Mouse (Mus musculus): ENCODE measurements around the gene Ano2. TPM values are rescaled to one million over a fixed set of nuclear protein-coding genes. Genes with fewer than 3 reads are reported as not detected.
A peak's percentile ranks its signal among the peaks of the same experiment; 100 is the strongest.

Gene Ano2
- polyA plus RNA-seq, 1 experiment from 2014 or later, result 1.3 TPM

GRCm38 (mm10) chr6:126003002-126003742 lies 313.0 kb downstream of the Ano2 start:
- Histone ChIP-seq H3K4me1 (ENCODE audit: control insufficient read depth, insufficient read depth, low read length) (peaks cover 17% of the 10 kb centered on the region), H3K9me3 (ENCODE audit: control insufficient read depth, low read length) (no peaks in the 10 kb centered on the region), H3K27me3 (replicated peaks; ENCODE audit: control insufficient read depth, insufficient read depth, low read length) (no peaks in the 10 kb centered on the region), H3K9ac (ENCODE audit: low read depth, low read length) (no peak overlapping the region), H3K36me3 (ENCODE audit: control insufficient read depth, insufficient read depth, low read length) (no peaks in the 10 kb centered on the region), H3K27ac (ENCODE audit: low read length) (peak overlapping the region; percentile 73), H3K4me2 (ENCODE audit: low read depth, low read length) (no peak overlapping the region), H3K4me3 (ENCODE audit: low read length) (no peak overlapping the region)
- 13% methylated on average over 4 of the region's 4 CpGs for WGBS
- peak; percentile 79 for ATAC-seq

- Histone ChIP-seq H3K4me2 (ENCODE audit: low read depth, low read length) (no peak overlapping the region), H3K36me3 (ENCODE audit: control insufficient read depth, insufficient read depth, low read length) (no peaks in the 10 kb centered on the region), H3K9me3 (ENCODE audit: control insufficient read depth, low read length) (no peaks in the 10 kb centered on the region), H3K9ac (ENCODE audit: low read depth, low read length) (no peak overlapping the region), H3K4me1 (ENCODE audit: control insufficient read depth, insufficient read depth, low read length) (peaks cover 21% of the 10 kb centered on the region), H3K27me3 (replicated peaks; ENCODE audit: control insufficient read depth, insufficient read depth, low read length) (no peaks in the 10 kb centered on the region), H3K4me3 (ENCODE audit: low read length) (no peak overlapping the region), H3K27ac (ENCODE audit: low read length) (no peak overlapping the region)
- ATAC-seq, result no peak
- WGBS, result 82% methylated on average over 6 of the region's 6 CpGs
Observed at GRCm38 (mm10) chr6:126006647-126007046, 316.4 kb downstream of the Ano2 start.

GRCm38 (mm10) chr6:126009083-126009482 lies 318.9 kb downstream of the Ano2 start:
- WGBS, result 24% methylated on average over 3 of the region's 3 CpGs
- no peak for ATAC-seq
- Histone ChIP-seq H3K27me3 (replicated peaks; ENCODE audit: control insufficient read depth, insufficient read depth, low read length) (no peaks in the 10 kb centered on the region), H3K36me3 (ENCODE audit: control insufficient read depth, insufficient read depth, low read length) (no peaks in the 10 kb centered on the region), H3K4me2 (ENCODE audit: low read depth, low read length) (no peak overlapping the region), H3K27ac (ENCODE audit: low read length) (no peak overlapping the region; the same call in 1 of the 2 replicates), H3K9ac (ENCODE audit: low read depth, low read length) (no peak overlapping the region), H3K4me1 (ENCODE audit: control insufficient read depth, insufficient read depth, low read length) (peaks cover 4% of the 10 kb centered on the region; the same call in 1 of the 2 replicates), H3K9me3 (ENCODE audit: control insufficient read depth, low read length) (no peaks in the 10 kb centered on the region), H3K4me3 (ENCODE audit: low read length) (no peak overlapping the region)

GRCm38 (mm10) chr6:126016991-126017390 lies 326.8 kb downstream of the Ano2 start:
- 79% methylated on average over 2 of the region's 2 CpGs for WGBS
- no peaks in the 10 kb centered on the region for H3K36me3 ChIP-seq (ENCODE audit: control insufficient read depth, insufficient read depth, low read length)
- no peaks in the 10 kb centered on the region for H3K4me1 ChIP-seq (ENCODE audit: control insufficient read depth, insufficient read depth, low read length)
- no peak overlapping the region for H3K9ac ChIP-seq (ENCODE audit: low read depth, low read length)
- H3K4me3 ChIP-seq (ENCODE audit: low read length), result no peak overlapping the region
- no peak for ATAC-seq
- no peaks in the 10 kb centered on the region for H3K9me3 ChIP-seq (ENCODE audit: control insufficient read depth, low read length)
- H3K4me2 ChIP-seq (ENCODE audit: low read depth, low read length), result no peak overlapping the region
- H3K27ac ChIP-seq (ENCODE audit: low read length), result no peak overlapping the region
- no peaks in the 10 kb centered on the region for H3K27me3 ChIP-seq (replicated peaks; ENCODE audit: control insufficient read depth, insufficient read depth, low read length)

- Histone ChIP-seq H3K36me3 (ENCODE audit: control insufficient read depth, insufficient read depth, low read length) (no peaks in the 10 kb centered on the region), H3K27me3 (replicated peaks; ENCODE audit: control insufficient read depth, insufficient read depth, low read length) (no peaks in the 10 kb centered on the region), H3K4me3 (ENCODE audit: low read length) (no peak overlapping the region), H3K9ac (ENCODE audit: low read depth, low read length) (no peak overlapping the region), H3K4me1 (ENCODE audit: control insufficient read depth, insufficient read depth, low read length) (no peaks in the 10 kb centered on the region), H3K9me3 (ENCODE audit: control insufficient read depth, low read length) (no peaks in the 10 kb centered on the region), H3K27ac (ENCODE audit: low read length) (no peak overlapping the region), H3K4me2 (ENCODE audit: low read depth, low read length) (no peak overlapping the region)
- ATAC-seq, result no peak
- WGBS, result 54% methylated on average over 1 of the region's 1 CpGs
Observed at GRCm38 (mm10) chr6:126018411-126018810, 328.2 kb downstream of the Ano2 start.

- Histone ChIP-seq H3K4me1 (ENCODE audit: control insufficient read depth, insufficient read depth, low read length) (peaks cover 4% of the 10 kb centered on the region; the same call in 1 of the 2 replicates), H3K4me3 (ENCODE audit: low read length) (no peak overlapping the region), H3K36me3 (ENCODE audit: control insufficient read depth, insufficient read depth, low read length) (no peaks in the 10 kb centered on the region), H3K9me3 (ENCODE audit: control insufficient read depth, low read length) (no peaks in the 10 kb centered on the region), H3K9ac (ENCODE audit: low read depth, low read length) (no peak overlapping the region), H3K27ac (ENCODE audit: low read length) (no peak overlapping the region), H3K27me3 (replicated peaks; ENCODE audit: control insufficient read depth, insufficient read depth, low read length) (no peaks in the 10 kb centered on the region), H3K4me2 (ENCODE audit: low read depth, low read length) (no peak overlapping the region)
- ATAC-seq, result peak; percentile 38; the same call in 1 of the 2 replicates
- 46% methylated on average over 8 of the region's 8 CpGs for WGBS
Observed at GRCm38 (mm10) chr6:126033693-126034402, 343.6 kb downstream of the Ano2 start.

GRCm38 (mm10) chr6:126034403-126034724 lies 344.1 kb downstream of the Ano2 start:
- no peaks in the 10 kb centered on the region for H3K36me3 ChIP-seq (ENCODE audit: control insufficient read depth, insufficient read depth, low read length)
- ATAC-seq, result peak; percentile 55; the same call in 1 of the 2 replicates
- peaks cover 4% of the 10 kb centered on the region; the same call in 1 of the 2 replicates for H3K4me1 ChIP-seq (ENCODE audit: control insufficient read depth, insufficient read depth, low read length)
- no peak overlapping the region for H3K4me2 ChIP-seq (ENCODE audit: low read depth, low read length)
- no peak overlapping the region for H3K4me3 ChIP-seq (ENCODE audit: low read length)
- no peaks in the 10 kb centered on the region for H3K9me3 ChIP-seq (ENCODE audit: control insufficient read depth, low read length)
- WGBS, result 21% methylated on average over 2 of the region's 2 CpGs
- peak overlapping the region; percentile 28 for H3K27ac ChIP-seq (ENCODE audit: low read length)
- no peak overlapping the region for H3K9ac ChIP-seq (ENCODE audit: low read depth, low read length)
- H3K27me3 ChIP-seq (replicated peaks; ENCODE audit: control insufficient read depth, insufficient read depth, low read length), result no peaks in the 10 kb centered on the region

GRCm38 (mm10) chr6:126034728-126035127 lies 344.5 kb downstream of the Ano2 start:
- no peak overlapping the region for H3K4me3 ChIP-seq (ENCODE audit: low read length)
- H3K27ac ChIP-seq (ENCODE audit: low read length), result peak overlapping the region; percentile 28
- no peak overlapping the region for H3K9ac ChIP-seq (ENCODE audit: low read depth, low read length)
- H3K36me3 ChIP-seq (ENCODE audit: control insufficient read depth, insufficient read depth, low read length), result no peaks in the 10 kb centered on the region
- H3K4me1 ChIP-seq (ENCODE audit: control insufficient read depth, insufficient read depth, low read length), result peaks cover 4% of the 10 kb centered on the region; the same call in 1 of the 2 replicates
- peak; percentile 68; the same call in 1 of the 2 replicates for ATAC-seq
- WGBS, result 51% methylated on average over 7 of the region's 7 CpGs
- no peaks in the 10 kb centered on the region for H3K9me3 ChIP-seq (ENCODE audit: control insufficient read depth, low read length)
- no peak overlapping the region for H3K4me2 ChIP-seq (ENCODE audit: low read depth, low read length)
- H3K27me3 ChIP-seq (replicated peaks; ENCODE audit: control insufficient read depth, insufficient read depth, low read length), result no peaks in the 10 kb centered on the region

GRCm38 (mm10) chr6:126035621-126036020 lies 345.4 kb downstream of the Ano2 start:
- no peak for ATAC-seq
- no peak overlapping the region for H3K27ac ChIP-seq (ENCODE audit: low read length)
- no peak overlapping the region for H3K4me3 ChIP-seq (ENCODE audit: low read length)
- H3K36me3 ChIP-seq (ENCODE audit: control insufficient read depth, insufficient read depth, low read length), result no peaks in the 10 kb centered on the region
- H3K4me1 ChIP-seq (ENCODE audit: control insufficient read depth, insufficient read depth, low read length), result peaks cover 4% of the 10 kb centered on the region; the same call in 1 of the 2 replicates
- no peaks in the 10 kb centered on the region for H3K27me3 ChIP-seq (replicated peaks; ENCODE audit: control insufficient read depth, insufficient read depth, low read length)
- H3K4me2 ChIP-seq (ENCODE audit: low read depth, low read length), result no peak overlapping the region
- 67% methylated on average over 2 of the region's 2 CpGs for WGBS
- no peak overlapping the region for H3K9ac ChIP-seq (ENCODE audit: low read depth, low read length)
- no peaks in the 10 kb centered on the region for H3K9me3 ChIP-seq (ENCODE audit: control insufficient read depth, low read length)
